Mouse (Mus musculus) midbrain, embryonic 13.5 days (tissue): ENCODE measurements around the gene Cog1. TPM values are rescaled to one million over a fixed set of nuclear protein-coding genes. Genes with fewer than 3 reads are reported as not detected.

Experiments
- ATAC-seq: fragments of 200-750 bp; cut with Nextera tagmentation; 2 replicates; pipeline ENCODE4 v1.8.0; 2017; ENCODE audit warnings: mild to moderate bottlenecking, moderate TSS enrichment, moderate library complexity
- H3K27ac ChIP-seq: fragments of 300-500 bp; sonication (generic); 2 replicates; pipeline ENCODE4 v1.5.1; 2015; ENCODE audit warnings: inconsistent platforms, mild to moderate bottlenecking, moderate library complexity
- H3K27me3 ChIP-seq: fragments of 300-500 bp; sonication (generic); 2 replicates; pipeline ENCODE4 v1.6.1; 2015; ENCODE audit warnings: mild to moderate bottlenecking, inconsistent platforms
- H3K36me3 ChIP-seq: fragments of 300-500 bp; sonication (generic); 2 replicates; pipeline ENCODE4 v1.6.1; 2015; ENCODE audit warnings: mild to moderate bottlenecking, inconsistent platforms
- H3K4me1 ChIP-seq: fragments of 300-500 bp; sonication (generic); replicated peaks from 2 replicates; pipeline ENCODE4 v1.6.1; 2015; ENCODE audit warnings: inconsistent platforms
- H3K4me2 ChIP-seq: fragments of 300-500 bp; sonication (generic); replicated peaks from 2 replicates; pipeline ENCODE4 v1.6.1; 2015; ENCODE audit warnings: moderate library complexity, mild to moderate bottlenecking, inconsistent platforms
- H3K4me3 ChIP-seq: fragments of 300-500 bp; sonication (generic); replicated peaks from 2 replicates; pipeline ENCODE4 v1.5.1; 2015; ENCODE audit warnings: mild to moderate bottlenecking, inconsistent platforms
- H3K9ac ChIP-seq: fragments of 300-500 bp; sonication (generic); replicated peaks from 2 replicates; pipeline ENCODE4 v1.6.1; 2015; ENCODE audit warnings: mild to moderate bottlenecking, inconsistent platforms
- H3K9me3 ChIP-seq: fragments of 300-500 bp; sonication (generic); 2 replicates; pipeline ENCODE4 v1.6.1; 2016; ENCODE audit warnings: mild to moderate bottlenecking, inconsistent platforms
- WGBS: fragments of 180-500 bp; shearing (Covaris S2); methylation state at CpG from one replicate; pipeline ENCODE4 v1.1.7; 2015; 5-methylcytosine and 5-hydroxymethylcytosine counted together
- polyA plus RNA-seq: library from polyadenylated mRNA; unstranded; fragments of >200 nt; fragmentation: Nextera tagmentation; extraction: Ambion mirVana; gene quantifications from 2 replicates; pipeline ENCODE4 v1.2.1, GENCODE M21; 2015

The Cog1 gene
- polyA plus RNA-seq, 1 experiment from 2014 or later: 33.2 TPM

DNA sequence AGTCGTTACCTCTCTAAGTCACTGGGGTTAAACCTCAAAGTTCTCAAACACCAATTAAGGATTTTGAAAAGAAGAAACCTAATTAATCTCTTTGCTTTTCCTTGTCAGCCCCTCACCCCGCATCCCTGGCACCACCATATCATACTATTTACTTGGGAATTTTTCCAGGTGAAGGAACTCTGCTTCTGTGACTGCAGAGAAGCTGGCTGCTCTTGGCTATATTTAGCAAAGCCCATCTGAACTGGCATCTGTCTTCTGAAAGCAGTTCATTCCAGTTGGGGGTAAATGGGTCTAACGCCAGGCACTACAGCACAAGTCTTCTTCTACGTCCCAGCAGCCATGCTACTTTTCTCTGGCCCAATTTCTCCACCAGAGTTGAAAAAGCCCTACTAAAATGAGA lies 24.6 kb downstream of the Cog1 start:
- H3K4me2 ChIP-seq: no peak overlapping the region
- 97% methylated on average over 4 of the region's 4 CpGs for WGBS
- no peak overlapping the region for H3K9ac ChIP-seq
- H3K27ac ChIP-seq: no peak overlapping the region
- H3K27me3 ChIP-seq: no peaks in the 10 kb centered on the region
- H3K4me1 ChIP-seq: peaks cover 8% of the 10 kb centered on the region; the same call in 1 of the 2 replicates
- H3K36me3 ChIP-seq: peaks cover 63% of the 10 kb centered on the region
- no peak for ATAC-seq
- no peaks in the 10 kb centered on the region for H3K9me3 ChIP-seq
- H3K4me3 ChIP-seq: no peak overlapping the region

DNA sequence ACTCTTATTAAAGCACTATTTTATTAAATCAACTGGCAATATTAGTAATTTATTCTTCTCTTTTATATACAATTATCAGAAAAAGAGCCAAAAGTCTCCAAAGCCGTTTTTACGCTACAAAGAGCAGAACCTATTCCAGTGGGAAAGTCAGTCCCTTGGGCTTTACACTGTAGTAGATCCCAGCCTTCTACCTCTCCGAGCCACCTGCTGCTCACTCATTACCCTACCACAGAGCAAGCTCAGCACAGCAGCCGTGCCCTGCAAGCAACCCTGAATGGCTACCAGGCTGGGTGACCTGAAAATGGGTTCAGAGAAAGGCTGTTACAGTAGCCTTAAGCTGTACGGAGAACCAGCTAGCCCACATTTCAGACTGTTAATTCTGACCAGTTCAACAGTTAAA lies 25.6 kb downstream of the Cog1 start:
- Histone ChIP-seq H3K36me3 (peaks cover 59% of the 10 kb centered on the region), H3K9me3 (no peaks in the 10 kb centered on the region), H3K4me1 (peaks cover 8% of the 10 kb centered on the region; the same call in 1 of the 2 replicates), H3K9ac (no peak overlapping the region), H3K27me3 (no peaks in the 10 kb centered on the region), H3K4me2 (no peak overlapping the region), H3K27ac (no peak overlapping the region), H3K4me3 (no peak overlapping the region)
- no peak for ATAC-seq
- 92% methylated on average over 5 of the region's 5 CpGs for WGBS

DNA sequence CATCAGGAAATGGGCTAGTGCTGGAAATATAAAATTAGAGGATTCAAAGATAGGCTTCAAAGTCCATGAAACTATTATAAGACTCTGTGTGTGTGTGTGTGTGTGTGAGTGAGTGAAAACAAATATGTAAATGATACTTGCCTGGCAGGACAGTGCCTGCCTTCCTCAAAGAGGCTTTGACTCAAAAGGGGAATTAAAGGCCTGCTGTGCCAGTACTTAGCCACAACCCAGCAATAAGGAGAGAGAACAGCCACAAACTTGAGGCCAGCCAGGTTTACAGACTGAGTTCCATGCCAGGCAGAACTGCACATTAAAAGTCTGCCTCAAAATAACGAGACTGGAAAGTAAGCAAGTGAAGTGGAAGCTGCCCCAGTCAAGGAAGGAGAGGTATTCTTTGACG lies 27.9 kb downstream of the Cog1 start:
- H3K4me2 ChIP-seq: no peak overlapping the region

DNA sequence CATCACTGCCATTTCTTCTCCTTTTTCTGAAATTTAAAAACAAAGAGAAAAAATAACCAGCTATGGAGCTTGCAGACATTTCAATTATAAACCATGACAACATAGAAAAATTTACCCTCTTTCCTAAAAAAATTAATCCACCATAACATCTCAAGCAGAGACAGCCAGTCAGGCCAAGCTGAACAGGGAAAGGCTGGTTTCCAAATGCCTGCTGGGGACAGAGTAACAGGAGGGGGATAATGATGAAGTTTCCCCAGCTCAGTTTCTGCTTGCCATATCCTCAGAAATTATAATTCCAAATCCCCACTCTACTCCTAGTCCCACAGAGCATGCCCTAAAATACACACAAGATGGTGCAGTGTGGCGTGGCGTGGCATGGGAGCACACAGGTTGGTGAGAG lies 28.4 kb downstream of the Cog1 start:
- Histone ChIP-seq H3K36me3 (peaks cover 37% of the 10 kb centered on the region), H3K9ac (no peak overlapping the region), H3K27ac (no peak overlapping the region), H3K4me2 (no peak overlapping the region), H3K4me1 (peaks cover 25% of the 10 kb centered on the region), H3K9me3 (no peaks in the 10 kb centered on the region), H3K27me3 (no peaks in the 10 kb centered on the region), H3K4me3 (no peak overlapping the region)
- no peak for ATAC-seq
- 94% methylated on average over 2 of the region's 2 CpGs for WGBS

More for the DNA sequence above, 27.9 kb downstream of the Cog1 start:
- Histone ChIP-seq H3K4me1 (peaks cover 20% of the 10 kb centered on the region), H3K9me3 (no peaks in the 10 kb centered on the region), H3K36me3 (peaks cover 43% of the 10 kb centered on the region), H3K27ac (no peak overlapping the region), H3K4me3 (no peak overlapping the region), H3K27me3 (no peaks in the 10 kb centered on the region), H3K9ac (no peak overlapping the region)
- no peak for ATAC-seq
- WGBS: 71% methylated on average over 2 of the region's 2 CpGs

DNA sequence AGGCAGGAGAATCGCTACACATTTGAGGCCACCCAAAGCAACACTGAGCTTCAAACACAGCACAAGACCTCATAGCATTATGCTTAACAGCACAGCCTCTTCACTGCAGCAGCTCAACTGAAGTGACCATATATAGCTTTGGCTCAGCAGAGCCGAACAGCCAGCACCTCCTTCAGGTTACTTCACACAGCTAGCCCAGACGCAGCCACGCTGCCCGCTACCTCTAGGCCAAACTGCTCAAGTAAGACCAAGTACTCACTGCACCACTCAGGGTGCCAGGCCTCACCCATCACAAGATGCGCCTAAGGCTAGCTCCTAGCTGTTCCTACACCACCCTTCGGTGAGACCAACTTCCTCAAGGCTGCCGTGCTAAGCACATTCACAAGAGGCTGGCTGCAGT lies 29.4 kb downstream of the Cog1 start:
- Histone ChIP-seq H3K36me3 (peaks cover 28% of the 10 kb centered on the region), H3K9me3 (no peaks in the 10 kb centered on the region), H3K27me3 (no peaks in the 10 kb centered on the region), H3K4me3 (no peak overlapping the region), H3K9ac (no peak overlapping the region), H3K4me2 (no peak overlapping the region), H3K4me1 (peaks cover 34% of the 10 kb centered on the region), H3K27ac (no peak overlapping the region)
- ATAC-seq: no peak
- WGBS: 91% methylated on average over 8 of the region's 8 CpGs

DNA sequence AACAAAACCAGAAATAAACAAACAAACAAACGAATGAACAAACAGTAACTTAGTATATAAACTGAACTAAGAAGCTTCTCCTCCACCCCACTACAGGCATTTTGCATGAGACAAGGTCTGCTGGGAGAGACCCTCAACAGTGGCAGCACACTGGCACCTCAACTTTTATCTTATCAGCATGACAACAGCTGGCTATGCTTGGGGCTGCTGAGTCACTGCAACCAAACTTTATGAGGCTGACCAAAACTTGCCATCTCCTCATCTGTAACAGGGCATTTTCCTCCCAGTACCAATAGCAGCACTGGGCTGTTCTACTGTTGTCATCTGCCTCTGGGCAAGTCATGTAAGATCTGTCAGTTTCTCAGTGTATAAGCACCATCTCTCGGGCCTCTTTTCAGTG lies 32.0 kb downstream of the Cog1 start:
- Histone ChIP-seq H3K4me3 (no peak overlapping the region), H3K4me2 (no peak overlapping the region), H3K36me3 (peaks cover 12% of the 10 kb centered on the region), H3K4me1 (peaks cover 48% of the 10 kb centered on the region), H3K27ac (no peak overlapping the region), H3K9me3 (no peaks in the 10 kb centered on the region), H3K27me3 (no peaks in the 10 kb centered on the region), H3K9ac (no peak overlapping the region)
- 93% methylated on average over 2 of the region's 2 CpGs for WGBS
- ATAC-seq: no peak

DNA sequence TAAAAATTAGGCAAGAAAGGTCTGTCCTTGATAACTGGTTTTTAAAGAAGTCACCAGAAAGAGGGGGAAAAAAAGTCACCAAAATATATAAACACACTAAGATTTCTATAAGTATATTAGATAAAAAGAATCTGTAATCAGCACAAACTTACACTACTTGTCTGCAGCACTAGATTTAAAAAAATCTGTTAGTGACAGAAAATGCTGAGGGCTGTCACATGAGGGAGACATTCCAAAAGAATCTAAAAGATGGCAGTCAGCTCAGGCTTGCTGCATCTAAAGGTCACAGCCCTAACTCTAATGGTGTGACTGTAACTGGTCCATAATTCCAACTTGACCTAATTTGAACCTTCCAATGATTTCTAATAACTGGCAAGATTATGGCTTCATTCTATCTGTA lies 33.0 kb downstream of the Cog1 start:
- no peak overlapping the region for H3K27ac ChIP-seq
- peak overlapping the region; percentile 4; the same call in 1 of the 2 replicates for H3K4me3 ChIP-seq
- H3K4me1 ChIP-seq: peaks cover 58% of the 10 kb centered on the region
- no peaks in the 10 kb centered on the region for H3K27me3 ChIP-seq
- peak overlapping the region; percentile 94 for H3K4me2 ChIP-seq
- H3K36me3 ChIP-seq: peaks cover 2% of the 10 kb centered on the region
- no peak for ATAC-seq
- H3K9ac ChIP-seq: no peak overlapping the region
- H3K9me3 ChIP-seq: no peaks in the 10 kb centered on the region

DNA sequence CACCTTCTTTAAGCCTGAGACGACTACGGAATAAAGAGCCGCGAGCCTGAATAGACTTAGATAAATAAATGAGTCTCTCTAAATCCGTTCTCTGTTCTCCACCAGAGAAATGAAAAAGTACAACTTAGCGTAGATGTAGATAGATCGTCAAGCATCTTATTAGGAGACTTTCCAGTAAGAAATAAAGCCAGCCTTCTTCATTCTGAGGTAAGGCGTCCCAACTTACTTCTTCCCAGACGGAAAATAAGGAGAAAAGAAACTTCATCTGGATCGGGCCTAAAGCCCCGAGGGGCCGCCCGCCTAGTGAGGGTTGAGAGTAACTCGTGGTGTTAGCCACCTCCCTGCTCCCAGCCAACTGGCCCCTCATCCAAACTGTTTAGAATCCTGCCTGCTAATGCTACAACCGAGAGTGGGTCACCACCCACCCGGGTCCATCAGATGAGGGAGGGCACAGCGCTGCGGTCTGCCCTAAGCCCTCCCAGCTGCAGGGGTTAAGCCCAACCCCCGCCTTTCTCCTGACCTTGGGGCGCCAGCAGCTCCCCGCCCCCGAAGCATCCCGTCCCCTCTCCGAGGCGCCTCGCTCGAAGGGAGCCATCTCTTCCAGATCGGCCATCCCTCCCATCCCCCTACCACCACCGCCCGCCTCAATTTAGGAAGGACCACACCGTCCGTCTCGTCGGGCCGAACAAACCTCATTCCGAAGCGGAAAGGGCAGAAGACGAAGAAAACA lies 34.1 kb downstream of the Cog1 start:
- peaks cover 56% of the 10 kb centered on the region for H3K4me1 ChIP-seq

DNA sequence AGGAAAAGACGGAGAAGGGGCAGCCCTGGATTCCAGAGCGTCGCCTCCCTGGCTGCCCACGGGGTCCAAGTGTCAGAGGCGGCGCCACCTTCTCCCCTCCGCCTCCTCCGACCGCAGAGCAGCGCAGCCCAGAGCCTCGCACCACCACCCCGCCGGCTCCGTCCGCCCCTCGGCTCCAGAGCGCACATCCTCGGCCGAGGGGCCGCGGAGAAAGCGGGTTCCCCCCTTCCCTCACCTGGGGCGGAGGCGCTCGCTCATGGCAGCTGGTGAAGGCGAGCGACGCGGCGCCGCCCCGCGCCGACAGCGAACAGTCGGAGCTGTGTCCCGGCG lies 34.6 kb downstream of the Cog1 start:
- WGBS: 0% methylated on average over 25 of the region's 38 CpGs
- Histone ChIP-seq H3K27me3 (no peaks in the 10 kb centered on the region), H3K4me2 (peak overlapping the region; percentile 94), H3K4me1 (peaks cover 51% of the 10 kb centered on the region), H3K36me3 (peaks cover 11% of the 10 kb centered on the region), H3K9me3 (no peaks in the 10 kb centered on the region), H3K27ac (peak overlapping the region; percentile 96), H3K4me3 (peak overlapping the region; percentile 85), H3K9ac (peak overlapping the region; percentile 86)
- ATAC-seq: peak; percentile 85; the same call in 1 of the 2 replicates

More for the DNA sequence above, 34.1 kb downstream of the Cog1 start:
- H3K9ac ChIP-seq: peak overlapping the region; percentile 86
- peak; percentile 14 for ATAC-seq
- peak overlapping the region; percentile 85 for H3K4me3 ChIP-seq
- H3K27me3 ChIP-seq: no peaks in the 10 kb centered on the region
- peak overlapping the region; percentile 94 for H3K4me2 ChIP-seq
- WGBS: 3% methylated on average over 35 of the region's 38 CpGs
- peaks cover 6% of the 10 kb centered on the region for H3K36me3 ChIP-seq
- peak overlapping the region; percentile 96 for H3K27ac ChIP-seq
- no peaks in the 10 kb centered on the region for H3K9me3 ChIP-seq

DNA sequence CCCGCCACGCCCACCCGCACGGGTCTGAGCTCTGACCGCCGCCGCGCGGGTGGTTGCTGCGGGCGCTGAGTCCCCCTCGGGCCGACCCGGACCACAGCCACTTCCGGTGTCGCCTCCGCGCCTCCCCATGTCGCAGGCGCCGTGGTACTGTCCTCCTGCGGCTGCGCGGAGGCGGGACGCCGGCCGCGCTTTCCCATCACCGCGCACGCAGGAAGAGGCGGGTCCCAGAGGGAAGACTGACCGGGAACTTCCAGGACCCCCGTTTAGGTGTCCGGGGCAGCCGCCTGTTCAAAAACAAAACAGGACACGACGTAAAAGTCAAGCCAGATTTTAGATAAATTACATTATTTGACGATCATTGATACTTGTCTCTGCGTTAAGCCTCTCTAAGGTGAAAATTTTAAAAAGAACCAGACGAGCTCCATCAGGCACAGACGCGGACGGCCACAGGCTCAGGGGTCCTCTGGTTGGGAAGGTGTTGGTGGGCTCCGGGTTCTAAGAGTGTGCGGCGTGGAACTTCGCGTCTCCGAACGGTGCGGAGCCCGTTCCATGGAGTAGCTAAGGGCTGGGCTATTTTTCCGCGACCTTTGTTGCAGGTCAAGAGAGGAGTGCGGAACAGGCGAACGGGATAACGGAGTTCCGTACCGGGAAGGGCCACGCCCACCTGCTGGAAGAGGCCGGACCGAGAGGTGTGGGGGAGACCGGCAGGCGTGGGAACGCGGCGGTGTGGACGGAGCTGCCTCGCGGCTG lies 35.2 kb downstream of the Cog1 start, which contains the start of the genes Fam104a and D11Wsu47e:
Gene Fam104a, minus strand, starts transcription at position 199 of the 750 bp plus-strand sequence.
Gene D11Wsu47e, plus strand, starts transcription at position 456 of the 750 bp plus-strand sequence.
- under 1% methylated on average over 61 of the region's 73 CpGs for WGBS
- Histone ChIP-seq H3K9me3 (no peaks in the 10 kb centered on the region), H3K27ac (peak within 1 kb of the TSS; percentile 96), H3K4me1 (peaks cover 51% of the 10 kb centered on the region), H3K36me3 (peaks cover 17% of the 10 kb centered on the region), H3K27me3 (no peaks in the 10 kb centered on the region), H3K4me2 (peak within 1 kb of the TSS; percentile 94), H3K9ac (peak within 1 kb of the TSS; percentile 86), H3K4me3 (peak within 1 kb of the TSS; percentile 85)
- ATAC-seq: peak; percentile 96

DNA sequence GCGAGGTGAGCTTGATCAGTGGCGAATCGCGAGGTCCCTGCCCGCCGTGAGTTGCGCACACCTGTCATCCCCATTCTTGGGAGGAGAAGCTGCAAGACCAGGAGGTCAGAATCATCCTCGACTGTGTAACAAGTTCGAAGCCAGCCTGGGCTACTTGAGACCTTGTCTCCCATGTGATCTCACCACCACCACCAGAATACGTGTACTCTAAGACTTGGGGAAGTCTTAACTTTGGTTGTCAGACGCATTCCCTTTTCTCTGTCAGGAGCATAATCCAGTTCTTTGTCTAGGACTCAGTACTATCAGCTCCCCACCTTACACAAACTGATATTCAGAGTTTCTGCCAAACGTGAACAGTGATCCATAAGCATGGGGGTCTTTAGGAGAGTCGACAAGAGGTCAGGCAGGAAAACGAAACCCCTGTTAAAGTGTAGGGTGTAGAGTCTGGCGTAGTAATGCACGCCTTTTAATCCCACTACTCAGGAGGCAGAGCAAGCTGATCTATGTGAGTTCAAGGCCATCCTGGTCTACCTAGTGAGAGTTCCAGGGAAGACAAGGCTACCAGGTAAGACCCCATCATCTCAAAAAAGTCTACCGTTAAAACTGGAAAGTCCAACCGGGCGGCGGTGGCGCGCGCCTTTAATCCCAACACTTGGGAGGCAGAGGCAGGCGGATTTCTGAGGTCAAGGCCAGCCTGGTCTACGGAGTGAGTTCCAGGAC lies 35.9 kb downstream of the Cog1 start:
- no peak for ATAC-seq
- peaks cover 24% of the 10 kb centered on the region for H3K36me3 ChIP-seq
- peaks cover 51% of the 10 kb centered on the region for H3K4me1 ChIP-seq
- no peaks in the 10 kb centered on the region for H3K9me3 ChIP-seq
- peak overlapping the region; percentile 80 for H3K9ac ChIP-seq
- peak overlapping the region; percentile 83 for H3K4me2 ChIP-seq
- 45% methylated on average over 25 of the region's 25 CpGs for WGBS
- H3K4me3 ChIP-seq: peak overlapping the region; percentile 85
- peak overlapping the region; percentile 96 for H3K27ac ChIP-seq
- H3K27me3 ChIP-seq: no peaks in the 10 kb centered on the region

DNA sequence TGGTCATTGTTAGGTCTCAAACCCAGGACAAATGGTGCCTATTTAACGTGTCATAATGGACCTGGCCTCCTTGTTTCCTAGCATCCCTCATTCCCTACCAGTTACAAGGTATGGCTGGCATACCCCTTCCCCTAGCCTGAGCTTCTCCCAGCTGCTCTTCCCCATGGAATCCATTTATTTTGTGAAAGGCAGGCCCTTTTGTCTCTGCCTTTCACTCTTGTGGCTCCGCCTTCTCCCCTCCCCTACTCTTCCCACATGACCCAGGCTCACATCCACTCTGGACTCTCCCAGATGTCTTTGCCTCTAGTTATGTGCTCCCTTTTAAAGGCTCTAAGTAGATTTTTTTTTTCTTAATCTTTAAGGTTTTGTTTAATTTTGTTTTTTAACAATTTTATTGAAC lies 38.1 kb downstream of the Cog1 start:
- H3K9ac ChIP-seq: peak overlapping the region; percentile 48
- H3K4me3 ChIP-seq: no peak overlapping the region
- peaks cover 42% of the 10 kb centered on the region for H3K4me1 ChIP-seq
- H3K36me3 ChIP-seq: peaks cover 42% of the 10 kb centered on the region
- whole genome bisulfite sequencing: 45% methylated on average over 2 of the region's 2 CpGs
- peak overlapping the region; percentile 2 for H3K4me2 ChIP-seq
- no peaks in the 10 kb centered on the region for H3K9me3 ChIP-seq
- H3K27ac ChIP-seq: no peak overlapping the region
- no peaks in the 10 kb centered on the region for H3K27me3 ChIP-seq
- no peak for ATAC-seq
